13 mouse cellular contexts compared by ENCODE assay signal in the genomic region with DNA sequence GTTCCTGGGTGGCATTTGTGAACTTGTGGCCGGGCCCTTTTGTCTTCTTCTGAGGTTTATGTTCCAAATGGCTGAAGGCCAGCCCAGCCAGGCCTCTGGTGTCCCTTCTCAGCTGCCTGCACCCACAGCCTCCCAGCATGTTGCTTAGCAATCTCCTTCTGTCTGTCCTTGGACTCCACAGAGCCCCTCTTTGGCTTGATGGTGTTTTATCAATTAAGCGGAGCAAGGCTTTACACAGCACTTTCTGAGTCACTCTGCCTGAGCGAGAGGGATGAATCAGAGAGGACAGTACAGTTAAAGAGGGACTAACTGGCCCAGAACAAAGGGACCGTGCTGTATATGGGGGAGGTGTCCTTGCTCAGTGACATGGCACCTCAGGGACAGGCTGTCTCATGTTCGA. TPM values are rescaled to one million over a fixed set of nuclear protein-coding genes. Genes with fewer than 3 reads are reported as not detected.
DNase-seq lines count a peak whose midpoint lies in the region; ATAC-seq and TF ChIP-seq lines count a peak whose summit lies in the region.
"Had no signal": no experiment of that assay in that cellular context is flagged by ENCODE, and none has a peak within 500 bp of the region (broad histone marks: within the 10 kb centered on the region; RNA-seq: fewer than 3 reads in every experiment).

No protein-coding gene starts in this region.

- DNase-seq in hindbrain, embryonic 11.5 days (ENCODE audit: low spot score): no peak
- no peak for DNase-seq in neural tube, embryonic 10.5 days (ENCODE audit: extremely low spot score, low spot score)
- peak; percentile 35 for DNase-seq in brain, adult 2 months (ENCODE audit: low read depth, low spot score)
- peak; percentile 75 for DNase-seq in midbrain, postnatal 0 days (ENCODE audit: low spot score)
- DNase-seq in embryo, embryonic 11 days: no peak
- DNase-seq: cerebellum, adult 8-10 months; heart, adult 2 months had no signal

- no peaks in the 10 kb centered on the region for H3K36me3 ChIP-seq in hindbrain, embryonic 13.5 days
- no peaks in the 10 kb centered on the region for H3K36me3 ChIP-seq in hindbrain, embryonic 11.5 days (ENCODE audit: control insufficient read depth, insufficient read depth, low read length)
- H3K36me3 ChIP-seq in neural tube, embryonic 13.5 days: no peaks in the 10 kb centered on the region
- no peaks in the 10 kb centered on the region for H3K36me3 ChIP-seq in midbrain, postnatal 0 days (ENCODE audit: insufficient read depth, low read length)
- H3K36me3 ChIP-seq in heart, embryonic 12.5 days: no peaks in the 10 kb centered on the region

- no peak for TF ChIP-seq CTCF in midbrain, postnatal 0 days (IDR thresholded peaks at IDR 0.05)

- WGBS in hindbrain, embryonic 13.5 days: 62% methylated on average over 5 of the region's 5 CpGs
- 69% methylated on average over 5 of the region's 5 CpGs for WGBS in hindbrain, embryonic 11.5 days
- 52% methylated on average over 5 of the region's 5 CpGs for WGBS in neural tube, embryonic 13.5 days
- WGBS in midbrain, postnatal 0 days: 52% methylated on average over 5 of the region's 5 CpGs
- WGBS in heart, embryonic 12.5 days: 52% methylated on average over 5 of the region's 5 CpGs

- no peak overlapping the region for H3K9ac ChIP-seq in hindbrain, embryonic 13.5 days
- no peak overlapping the region for H3K9ac ChIP-seq in hindbrain, embryonic 11.5 days (ENCODE audit: low read depth, low read length)
- H3K9ac ChIP-seq in neural tube, embryonic 13.5 days: no peak overlapping the region
- no peak overlapping the region for H3K9ac ChIP-seq in midbrain, postnatal 0 days (replicated peaks; ENCODE audit: low read length, poor library complexity, severe bottlenecking)
- no peak overlapping the region for H3K9ac ChIP-seq in heart, embryonic 12.5 days

- peak; percentile 52 for ATAC-seq in hindbrain, embryonic 13.5 days (ENCODE audit: low FRiP score)
- ATAC-seq in hindbrain, embryonic 11.5 days (ENCODE audit: low FRiP score): no peak
- peak; percentile 45; the same call in 1 of the 2 replicates for ATAC-seq in neural tube, embryonic 13.5 days (ENCODE audit: low read depth)
- peak; percentile 42; the same call in 1 of the 2 replicates for ATAC-seq in midbrain, postnatal 0 days (ENCODE audit: low FRiP score)
- ATAC-seq in heart, embryonic 12.5 days (ENCODE audit: insufficient number of reproducible peaks, low FRiP score): no peak

- no peak overlapping the region for H3K4me3 ChIP-seq in hindbrain, embryonic 13.5 days
- H3K4me3 ChIP-seq in hindbrain, embryonic 11.5 days (ENCODE audit: low read depth, low read length): no peak overlapping the region
- no peak overlapping the region for H3K4me3 ChIP-seq in neural tube, embryonic 13.5 days
- no peak overlapping the region for H3K4me3 ChIP-seq in midbrain, postnatal 0 days (ENCODE audit: low read depth, low read length)
- H3K4me3 ChIP-seq in heart, embryonic 12.5 days: no peak overlapping the region
- H3K4me3 ChIP-seq: heart, adult 2 months had no signal

- no peak overlapping the region for H3K4me2 ChIP-seq in hindbrain, embryonic 13.5 days
- H3K4me2 ChIP-seq in hindbrain, embryonic 11.5 days (replicated peaks; ENCODE audit: low read depth, low read length): no peak overlapping the region
- no peak overlapping the region for H3K4me2 ChIP-seq in neural tube, embryonic 13.5 days
- no peak overlapping the region for H3K4me2 ChIP-seq in midbrain, postnatal 0 days (ENCODE audit: low read depth, low read length, poor library complexity, severe bottlenecking)
- no peak overlapping the region for H3K4me2 ChIP-seq in heart, embryonic 12.5 days

- H3K27ac ChIP-seq in hindbrain, embryonic 13.5 days: no peak overlapping the region
- no peak overlapping the region for H3K27ac ChIP-seq in hindbrain, embryonic 11.5 days (ENCODE audit: low read depth, low read length)
- H3K27ac ChIP-seq in neural tube, embryonic 13.5 days (replicated peaks): no peak overlapping the region
- H3K27ac ChIP-seq in midbrain, postnatal 0 days (ENCODE audit: low read depth, low read length): no peak overlapping the region
- no peak overlapping the region for H3K27ac ChIP-seq in heart, embryonic 12.5 days (ENCODE audit: poor library complexity, severe bottlenecking)
- H3K27ac ChIP-seq: heart, adult 2 months had no signal

- H3K27me3 ChIP-seq in hindbrain, embryonic 13.5 days: no peaks in the 10 kb centered on the region
- H3K27me3 ChIP-seq in hindbrain, embryonic 11.5 days (ENCODE audit: control insufficient read depth, insufficient read depth, low read length): no peaks in the 10 kb centered on the region
- H3K27me3 ChIP-seq in neural tube, embryonic 13.5 days: no peaks in the 10 kb centered on the region
- no peaks in the 10 kb centered on the region for H3K27me3 ChIP-seq in midbrain, postnatal 0 days (ENCODE audit: insufficient read depth, low read length)
- H3K27me3 ChIP-seq in heart, embryonic 12.5 days (replicated peaks): no peaks in the 10 kb centered on the region

- H3K9me3 ChIP-seq in hindbrain, embryonic 13.5 days: no peaks in the 10 kb centered on the region
- H3K9me3 ChIP-seq in hindbrain, embryonic 11.5 days (ENCODE audit: control insufficient read depth, low read length): no peaks in the 10 kb centered on the region
- no peaks in the 10 kb centered on the region for H3K9me3 ChIP-seq in neural tube, embryonic 13.5 days
- H3K9me3 ChIP-seq in midbrain, postnatal 0 days (ENCODE audit: low read length): no peaks in the 10 kb centered on the region
- H3K9me3 ChIP-seq in heart, embryonic 12.5 days (replicated peaks): no peaks in the 10 kb centered on the region

- H3K4me1 ChIP-seq in hindbrain, embryonic 13.5 days (replicated peaks): peaks cover 27% of the 10 kb centered on the region
- 0 out of 2 replicates have a peak, but pooled peaks cover 4% of the 10 kb centered on the region for H3K4me1 ChIP-seq in hindbrain, embryonic 11.5 days (replicated peaks; ENCODE audit: control insufficient read depth, insufficient read depth, low read length)
- peaks cover 42% of the 10 kb centered on the region for H3K4me1 ChIP-seq in neural tube, embryonic 13.5 days (replicated peaks)
- H3K4me1 ChIP-seq in midbrain, postnatal 0 days (ENCODE audit: insufficient read depth, low read length): peaks cover 6% of the 10 kb centered on the region
- H3K4me1 ChIP-seq in heart, embryonic 12.5 days (replicated peaks): peaks cover 9% of the 10 kb centered on the region; the same call in 1 of the 2 replicates

RNA-seq across cellular contexts. Expression of a gene that starts 22.0 kb away (rescaled TPM):
- not detected in 2 replicates for polyA plus RNA-seq in hindbrain, embryonic 13.5 days (2015; fragmentation: Nextera tagmentation; extraction: Ambion mirVana)
- polyA plus RNA-seq in hindbrain, embryonic 11.5 days (2014; fragmentation: Nextera tagmentation; extraction: Ambion mirVana): not detected in 2 replicates
- not detected in 2 replicates for polyA plus RNA-seq in neural tube, embryonic 13.5 days (2015; fragmentation: Nextera tagmentation; extraction: Ambion mirVana)
- not detected in 2 replicates for total RNA-seq in midbrain, postnatal 0 days (2014; rRNA removed)
- not detected in 2 replicates for polyA plus RNA-seq in midbrain, postnatal 0 days (2015; fragmentation: Nextera tagmentation; extraction: Ambion mirVana)
- polyA plus RNA-seq in heart, embryonic 12.5 days (2016; fragmentation: Nextera tagmentation; extraction: Ambion mirVana): not detected in 2 replicates
- total RNA-seq: heart, adult 2 months; liver, adult 2 months had no signal
- polyA plus RNA-seq: heart, adult 2 months; large intestine, adult 2 months; liver, adult 2 months; stomach, embryonic 14.5 days had no signal

Comparison
In these comparisons a context has a peak if more than half of its experiments do, and no peak if none do; other contexts are left out.
1. ATAC-seq: peak in hindbrain, embryonic 13.5 days (single experiment), neural tube, embryonic 13.5 days (single experiment) and midbrain, postnatal 0 days (single experiment); none in hindbrain, embryonic 11.5 days (single experiment) and heart, embryonic 12.5 days (single experiment).
2. DNase-seq: peak in brain, adult 2 months (single experiment) and midbrain, postnatal 0 days (single experiment); none in hindbrain, embryonic 11.5 days (single experiment), neural tube, embryonic 10.5 days (single experiment) and embryo, embryonic 11 days (single experiment).